Mouse (Mus musculus) brown adipose tissue, adult 24 weeks (tissue): ENCODE measurements around the gene Olfr1426. TPM values are rescaled to one million over a fixed set of nuclear protein-coding genes. Genes with fewer than 3 reads are reported as not detected.

Experiments used
- polyA plus RNA-seq: library from polyadenylated mRNA; stranded (reverse); fragments of >200 nt; gene quantifications from 2 replicates; pipeline ENCODE4 v1.2.4, GENCODE M21; 2012; ENCODE audit not compliant: missing spikeins, insufficient read depth, insufficient read length

Olfr1426 gene
- polyA plus RNA-seq, 1 experiment = not detected

Other genes with a start within 250 kb of the Olfr1426 start
- not detected in 2 replicates for gene Olfr1418, start 230.9 kb downstream of the Olfr1426 start, polyA plus RNA-seq
- gene Olfr1419, start 216.9 kb downstream of the Olfr1426 start, polyA plus RNA-seq = not detected in 2 replicates
- gene Olfr1420, start 205.4 kb downstream of the Olfr1426 start, polyA plus RNA-seq = not detected in 2 replicates
- 16.6 and 20.5 TPM in 2 replicates for gene Patl1, start 179.6 kb downstream of the Olfr1426 start, polyA plus RNA-seq
- gene Osbp, start 126.1 kb downstream of the Olfr1426 start, polyA plus RNA-seq = 25.1 and 31.0 TPM in 2 replicates
- gene Olfr1423, start 50.7 kb downstream of the Olfr1426 start, polyA plus RNA-seq = not detected in 2 replicates
- gene Olfr1424, start 29.3 kb downstream of the Olfr1426 start, polyA plus RNA-seq = not detected in 2 replicates
- gene Olfr1425, start 14.3 kb downstream of the Olfr1426 start, polyA plus RNA-seq = not detected in 2 replicates
- gene Olfr1427, start 11.3 kb upstream of the Olfr1426 start, polyA plus RNA-seq = not detected in 2 replicates
- gene Olfr1428, start 23.9 kb upstream of the Olfr1426 start, polyA plus RNA-seq = not detected in 2 replicates
- not detected in 2 replicates for gene Olfr76, start 31.2 kb upstream of the Olfr1426 start, polyA plus RNA-seq
- not detected in 2 replicates for gene Olfr1555-ps1, start 78.1 kb upstream of the Olfr1426 start, polyA plus RNA-seq
- not detected in 2 replicates for gene Olfr1431, start 108.6 kb upstream of the Olfr1426 start, polyA plus RNA-seq
- not detected in 2 replicates for gene Olfr1432, start 140.6 kb upstream of the Olfr1426 start, polyA plus RNA-seq
- not detected in 2 replicates for gene Olfr262, start 149.6 kb upstream of the Olfr1426 start, polyA plus RNA-seq
- not detected in 2 replicates for gene Olfr235, start 169.0 kb upstream of the Olfr1426 start, polyA plus RNA-seq
- not detected in 2 replicates for gene Olfr1434, start 187.8 kb upstream of the Olfr1426 start, polyA plus RNA-seq
- not detected in 2 replicates for gene Olfr1436, start 207.1 kb upstream of the Olfr1426 start, polyA plus RNA-seq
- gene Olfr1437, start 233.1 kb upstream of the Olfr1426 start, polyA plus RNA-seq = not detected in 2 replicates
- gene Olfr1438-ps1, start 243.9 kb upstream of the Olfr1426 start, polyA plus RNA-seq = not detected in 2 replicates